ENCODE assay signal across 8 mouse cellular contexts in genomic region chr11:119238305-119238721, GRCm38 (mm10). TPM values are rescaled to one million over a fixed set of nuclear protein-coding genes. Genes with fewer than 3 reads are reported as not detected.
DNase-seq lines count a peak whose midpoint lies in the region; ATAC-seq and TF ChIP-seq lines count a peak whose summit lies in the region.

No protein-coding gene starts in this region.

- WGBS in heart, postnatal 0 days, result 15% methylated on average over 11 of the region's 11 CpGs

- peak; percentile 73; the same call in 1 of the 2 replicates for ATAC-seq in heart, postnatal 0 days (ENCODE audit: insufficient read depth, low read depth)
- ATAC-seq in megakaryocyte, adult 5-6 weeks (ENCODE audit: poor library complexity, severe bottlenecking), result peak; percentile 84

- H3K36me3 ChIP-seq in heart, postnatal 0 days (replicated peaks; ENCODE audit: control insufficient read depth, insufficient read depth, low read length), result no peaks in the 10 kb centered on the region

- no peak overlapping the region for H3K27ac ChIP-seq in gastrocnemius, adult 2 months
- no peak overlapping the region for H3K27ac ChIP-seq in heart, postnatal 0 days (ENCODE audit: low read depth)

- H3K4me2 ChIP-seq in heart, postnatal 0 days (ENCODE audit: low read depth, low read length), result peak overlapping the region; percentile 63

- H3K27me3 ChIP-seq in heart, postnatal 0 days (ENCODE audit: control insufficient read depth, insufficient read depth, low read length), result no peaks in the 10 kb centered on the region

- no peaks in the 10 kb centered on the region for H3K4me1 ChIP-seq in heart, postnatal 0 days (ENCODE audit: control insufficient read depth, insufficient read depth)

- DNase-seq in gastrocnemius, adult 2 months, result peak; percentile 64
- no peak for DNase-seq in gastrocnemius, adult 8-10 months (ENCODE audit: low spot score in 2 of 2)
- peak; percentile 78 for DNase-seq in embryo, embryonic 11 days
- DNase-seq in heart, postnatal 0 days (ENCODE audit: low spot score), result peak; percentile 26
- peak; percentile 71 for DNase-seq in kidney, postnatal 14 days
- peak; percentile 53 for DNase-seq in spleen, postnatal 14 days (ENCODE audit: low spot score in 2 of 2)
- DNase-seq in adipocyte (ENCODE audit: low spot score), result no peak

- no peak overlapping the region for H3K9ac ChIP-seq in heart, postnatal 0 days (replicated peaks; ENCODE audit: low read depth, low read length)

- no peaks in the 10 kb centered on the region for H3K9me3 ChIP-seq in heart, postnatal 0 days (replicated peaks; ENCODE audit: control insufficient read depth, low read length)

- no peak for TF ChIP-seq EP300 in heart, postnatal 0 days (IDR thresholded peaks at IDR 0.05; ENCODE audit: low read depth)

- H3K4me3 ChIP-seq in gastrocnemius, adult 2 months, result peak overlapping the region; percentile 58
- peak overlapping the region; percentile 35 for H3K4me3 ChIP-seq in heart, postnatal 0 days (ENCODE audit: low read depth, low read length)

- no peak for TF ChIP-seq CTCF in gastrocnemius, adult 2 months (IDR thresholded peaks at IDR 0.05)
- no peak for TF ChIP-seq CTCF in heart, postnatal 0 days (IDR thresholded peaks at IDR 0.05; ENCODE audit: low read depth)

- intact Hi-C loops in gastrocnemius, adult 2 months (cut with DNase I), result no loop called here

RNA-seq across cellular contexts. Expression of gene Ccdc40, which starts 9.9 kb away (rescaled TPM):
- not detected for total RNA-seq in gastrocnemius, adult 2 months (2021)
- total RNA-seq in gastrocnemius, adult 8-10 months (2022), result 1 to 10 TPM in 1 of 4 experiments, not detected in 3; 1.3 TPM
- 0.39 TPM in 1 of 2 replicates, not detected in the other for total RNA-seq in heart, postnatal 0 days (2014; rRNA removed; ENCODE audit: low replicate concordance)
- polyA plus RNA-seq in heart, postnatal 0 days (2015; fragmentation: Nextera tagmentation; extraction: Ambion mirVana), result 0.62 and 0.68 TPM in 2 replicates
- total RNA-seq in megakaryocyte, adult 5-6 weeks (2015), result 0.21 and 0.31 TPM in 2 replicates
- 0.65 and 1.1 TPM in 2 replicates for total RNA-seq in megakaryocyte, adult 5-6 weeks (2017)

RNA-seq across cellular contexts. Expression of gene Tbc1d16, which starts 10.0 kb away (rescaled TPM):
- 10 to 100 TPM; 30.7 to 36.6 TPM for total RNA-seq in gastrocnemius, adult 2 months (2021)
- total RNA-seq in gastrocnemius, adult 8-10 months (2022), result 10 to 100 TPM; 31.6 to 45.5 (median 40.5) TPM
- total RNA-seq in heart, postnatal 0 days (2014; rRNA removed; ENCODE audit: low replicate concordance), result 46.4 and 50.8 TPM in 2 replicates
- 12.4 and 12.9 TPM in 2 replicates for polyA plus RNA-seq in heart, postnatal 0 days (2015; fragmentation: Nextera tagmentation; extraction: Ambion mirVana)
- 0.64 and 0.71 TPM in 2 replicates for total RNA-seq in megakaryocyte, adult 5-6 weeks (2015)
- 0.53 and 0.59 TPM in 2 replicates for total RNA-seq in megakaryocyte, adult 5-6 weeks (2017)

RNA-seq across cellular contexts. Expression of gene Gaa, which starts 29.4 kb away (rescaled TPM):
- total RNA-seq in gastrocnemius, adult 2 months (2021), result 100 to 1,000 TPM; 148 to 177 TPM
- total RNA-seq in gastrocnemius, adult 8-10 months (2022), result 100 to 1,000 TPM; 187 to 198 (median 192) TPM
- total RNA-seq in heart, postnatal 0 days (2014; rRNA removed; ENCODE audit: low replicate concordance), result 91.1 and 158 TPM in 2 replicates
- polyA plus RNA-seq in heart, postnatal 0 days (2015; fragmentation: Nextera tagmentation; extraction: Ambion mirVana), result 51.8 and 56.3 TPM in 2 replicates
- 9.3 and 16.5 TPM in 2 replicates for total RNA-seq in megakaryocyte, adult 5-6 weeks (2015)
- 8.0 and 9.8 TPM in 2 replicates for total RNA-seq in megakaryocyte, adult 5-6 weeks (2017)

Comparison
In these comparisons a context has a peak if more than half of its experiments do, and no peak if none do; other contexts are left out.
1. DNase-seq: peak in gastrocnemius, adult 2 months (single experiment), embryo, embryonic 11 days (single experiment), heart, postnatal 0 days (single experiment), kidney, postnatal 14 days (single experiment) and spleen, postnatal 14 days (2 of 2); none in gastrocnemius, adult 8-10 months (0 of 2) and adipocyte (single experiment).
2. RNA of gene Tbc1d16, which starts 10.0 kb away (total RNA-seq): 46.4 to 50.8 TPM in heart, postnatal 0 days, 31.6 to 45.5 TPM in gastrocnemius, adult 8-10 months and 30.7 to 36.6 TPM in gastrocnemius, adult 2 months; 0.53 to 0.71 TPM in megakaryocyte, adult 5-6 weeks; every median in the first group is over 10 times any median in the second.